Mouse (Mus musculus): Measurements from ENCODE around the gene Kctd6. TPM values are rescaled to one million over a fixed set of nuclear protein-coding genes. Genes with fewer than 3 reads are reported as not detected.

The Kctd6 gene
- total RNA-seq, 4 experiments from 2014 or later: 15.1 to 22.2 (median 18.1) TPM

DNA sequence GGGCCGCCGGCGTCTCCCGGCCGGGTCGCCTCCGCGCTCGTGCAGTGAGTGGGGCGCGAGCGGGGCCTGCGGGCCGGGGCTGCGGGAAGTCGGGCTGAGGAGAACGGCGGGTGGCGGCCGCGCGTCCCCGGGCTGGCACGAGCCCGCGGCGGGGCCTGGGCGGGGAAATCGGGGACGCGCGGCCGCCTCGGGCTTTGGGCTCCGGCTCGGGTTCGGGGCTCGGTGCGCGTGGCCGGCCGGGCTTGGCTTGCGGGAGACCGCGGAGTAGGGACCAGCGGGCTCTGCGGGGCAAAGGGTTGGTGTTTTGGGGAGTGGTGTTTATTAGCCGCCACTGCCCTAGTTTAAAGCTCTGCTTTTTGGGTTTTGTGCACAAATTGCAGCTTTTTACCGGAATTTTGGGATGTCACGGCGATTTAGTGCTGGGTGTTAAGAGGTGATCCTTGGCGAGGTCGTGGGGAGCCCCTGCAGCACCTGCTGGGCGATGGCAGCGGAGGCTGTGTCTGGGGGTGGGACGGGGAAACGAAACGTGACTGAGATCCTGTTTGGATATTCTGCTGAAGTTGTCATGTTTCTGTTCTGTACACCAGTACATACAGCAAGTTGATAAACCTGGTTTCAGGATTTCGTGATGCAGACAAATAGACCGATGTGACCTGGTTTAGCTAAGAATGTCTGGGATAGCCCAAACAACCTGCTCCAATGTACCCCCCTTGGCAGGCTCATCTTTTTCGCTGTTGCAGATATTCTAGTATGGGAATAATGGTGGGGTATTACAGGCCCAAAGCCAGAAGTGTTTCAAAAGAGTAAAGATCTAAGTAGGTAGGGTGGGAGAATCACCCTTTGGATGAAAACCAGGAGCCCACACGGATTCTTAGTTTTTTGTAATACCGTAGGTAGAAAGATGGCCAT is 613 bp downstream of the Kctd6 start:
- peak; percentile 55 for DNase-seq

DNA sequence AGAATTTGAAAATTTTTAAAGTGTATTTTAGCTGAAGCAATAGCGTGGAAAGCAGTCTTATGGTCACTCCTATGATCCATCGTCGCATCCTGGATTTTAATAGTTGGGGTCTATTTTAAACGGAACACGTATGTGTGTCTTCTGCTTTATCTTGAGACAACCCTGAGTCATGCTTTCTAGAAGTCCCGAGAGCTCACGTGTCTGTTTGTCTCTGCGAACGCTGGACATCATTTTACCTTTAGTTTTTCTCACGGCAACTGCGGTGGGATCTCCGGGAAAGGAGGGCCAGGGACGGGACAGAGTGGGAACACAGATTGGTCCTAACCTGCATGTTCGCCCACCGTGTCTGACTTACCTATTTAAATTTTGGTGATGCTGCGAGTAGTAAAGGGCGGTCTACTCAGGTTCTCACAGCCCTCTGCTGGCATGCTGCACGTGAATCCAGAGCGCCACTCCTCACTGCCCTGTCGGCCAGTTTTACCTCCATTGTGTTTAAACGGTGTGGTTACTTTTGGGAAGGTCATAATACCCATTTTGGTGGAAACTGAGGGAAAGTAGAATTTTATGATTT is 1.4 kb downstream of the Kctd6 start:
- DNase-seq: no peak

DNA sequence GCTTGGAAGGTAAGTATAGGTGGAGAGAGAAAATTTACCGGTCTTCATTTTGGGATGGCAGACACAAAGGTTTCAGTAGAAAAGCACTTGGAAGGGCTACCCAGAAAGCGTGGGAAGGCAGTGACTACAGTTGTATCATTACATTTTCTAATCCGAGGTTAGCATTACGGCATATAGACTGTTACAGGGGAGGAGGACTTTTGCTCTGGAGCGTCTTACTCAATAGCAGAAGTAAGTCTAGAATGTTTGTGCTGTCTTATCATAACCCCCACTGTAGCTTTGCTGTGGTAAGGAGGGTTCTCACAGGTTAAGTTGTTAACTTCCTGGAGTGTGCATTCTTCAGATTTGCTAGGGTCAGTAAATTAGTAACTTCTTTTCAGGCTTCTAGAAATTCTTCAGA is 2.2 kb downstream of the Kctd6 start:
- no peak for DNase-seq

DNA sequence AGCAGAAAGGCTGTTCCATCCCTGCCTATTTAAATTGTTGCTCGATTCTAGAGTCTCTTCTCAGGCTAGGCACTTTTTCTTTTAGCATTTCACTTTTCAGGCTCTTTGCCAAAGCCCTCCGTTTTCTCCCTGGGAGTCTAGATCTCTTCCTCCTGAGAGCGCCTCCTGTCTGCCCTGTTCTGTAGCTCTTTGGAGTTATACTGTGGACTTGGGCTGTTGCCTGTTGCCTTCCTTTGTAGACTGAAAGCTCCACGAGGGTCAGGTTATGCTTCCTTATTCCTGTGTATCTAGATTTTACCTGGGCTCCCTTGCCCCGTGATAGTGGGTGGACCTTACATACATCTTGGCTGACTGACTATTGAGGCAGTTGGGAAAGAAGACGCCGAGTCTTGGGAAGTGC is 4.3 kb downstream of the Kctd6 start:
- DNase-seq: no peak

- no peak for DNase-seq
These were observed 4.9 kb downstream of the Kctd6 start for GRCm38 (mm10) chr14:8218730-8219380.

GRCm38 (mm10) chr14:8219876-8220275 is 5.9 kb downstream of the Kctd6 start:
- DNase-seq: no peak

DNA sequence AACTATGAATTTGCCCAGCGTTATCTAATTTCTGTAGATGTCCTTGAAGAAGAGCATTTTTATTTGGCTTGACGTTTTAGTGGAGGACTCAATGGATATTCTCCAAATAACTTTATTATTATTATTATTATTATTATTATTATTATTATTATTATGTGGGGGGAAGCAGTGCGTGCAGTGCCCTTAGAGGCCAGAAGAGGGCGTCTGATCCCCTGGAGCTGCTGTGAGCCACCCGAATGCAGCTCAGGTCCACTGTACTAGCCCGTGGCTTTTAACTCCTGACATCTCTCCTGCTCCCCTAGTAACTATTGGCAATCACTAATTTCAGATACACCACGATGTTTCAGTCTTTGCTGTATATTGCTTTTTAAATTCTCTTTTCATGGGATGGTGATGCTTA is 6.4 kb downstream of the Kctd6 start:
- no peak for DNase-seq

DNA sequence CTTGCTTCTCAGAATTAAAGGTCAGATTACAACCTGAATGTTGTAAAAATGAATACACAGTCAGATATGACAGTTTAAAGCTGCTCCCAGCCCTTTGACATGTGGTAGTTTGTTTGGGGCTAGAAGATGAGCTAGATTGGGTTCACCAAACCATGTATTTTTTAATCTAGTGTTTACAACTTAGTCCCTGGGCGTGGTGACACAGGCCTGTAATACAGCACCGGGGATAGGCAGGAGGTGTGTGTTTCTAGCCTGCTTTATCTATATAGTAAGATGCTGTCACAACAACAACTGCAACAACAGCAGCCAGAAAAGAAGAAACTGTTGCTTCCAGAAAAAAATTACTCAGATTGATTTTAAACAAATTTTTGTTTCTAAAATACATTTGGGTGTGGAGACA is 7.0 kb downstream of the Kctd6 start:
- no peak for DNase-seq

DNA sequence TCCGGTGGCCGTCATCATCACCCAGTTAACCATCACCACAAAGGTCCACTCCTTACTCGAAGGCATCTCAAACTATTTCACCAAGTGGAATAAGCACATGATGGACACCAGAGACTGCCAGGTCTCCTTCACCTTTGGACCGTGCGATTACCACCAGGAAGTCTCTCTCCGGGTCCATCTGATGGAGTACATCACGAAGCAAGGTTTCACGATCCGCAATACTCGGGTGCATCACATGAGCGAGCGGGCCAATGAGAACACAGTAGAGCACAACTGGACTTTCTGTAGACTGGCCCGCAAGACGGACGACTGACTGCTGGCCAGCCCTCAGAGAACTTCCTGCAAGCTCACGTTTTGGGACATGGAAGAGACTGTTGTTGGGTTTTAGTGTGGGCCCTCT is 8.6 kb downstream of the Kctd6 start:
- no peak for DNase-seq

DNA sequence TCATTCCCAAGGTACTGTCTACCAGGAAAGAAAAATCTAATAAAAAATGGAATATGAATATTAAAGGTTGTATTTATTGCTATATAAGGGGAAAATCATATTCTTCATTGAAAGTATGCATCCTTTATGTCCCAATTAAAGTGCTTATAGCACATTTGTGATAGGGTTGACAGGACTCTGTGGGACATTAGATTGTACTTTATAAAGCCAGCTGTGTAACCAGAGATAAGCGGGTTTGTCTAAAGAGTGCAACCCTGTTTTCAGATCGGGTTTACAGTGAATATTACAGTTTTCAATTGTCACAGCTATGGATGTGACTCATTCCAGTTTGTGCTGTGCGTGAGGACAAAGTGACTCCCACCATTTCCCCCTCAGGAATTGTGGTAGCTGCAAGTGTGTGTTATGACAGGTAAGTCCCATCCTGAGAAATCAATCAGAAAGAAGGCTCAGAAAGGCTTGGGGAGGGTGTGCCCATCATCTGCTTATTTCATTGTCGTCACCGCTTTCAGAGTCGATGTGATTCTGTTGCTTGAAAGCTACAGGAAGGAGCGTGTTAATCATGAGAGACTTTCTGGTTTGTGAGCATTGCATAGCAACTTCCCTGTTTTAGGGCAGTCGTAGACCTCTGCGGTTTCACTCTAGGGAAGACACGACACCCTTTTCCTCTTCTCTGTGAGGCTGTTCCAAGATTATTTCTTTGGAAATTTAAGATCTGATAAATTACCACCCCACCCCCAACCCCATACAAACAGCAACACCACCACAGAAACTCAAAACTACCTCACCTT is 9.8 kb downstream of the Kctd6 start:
- DNase-seq: no peak

DNA sequence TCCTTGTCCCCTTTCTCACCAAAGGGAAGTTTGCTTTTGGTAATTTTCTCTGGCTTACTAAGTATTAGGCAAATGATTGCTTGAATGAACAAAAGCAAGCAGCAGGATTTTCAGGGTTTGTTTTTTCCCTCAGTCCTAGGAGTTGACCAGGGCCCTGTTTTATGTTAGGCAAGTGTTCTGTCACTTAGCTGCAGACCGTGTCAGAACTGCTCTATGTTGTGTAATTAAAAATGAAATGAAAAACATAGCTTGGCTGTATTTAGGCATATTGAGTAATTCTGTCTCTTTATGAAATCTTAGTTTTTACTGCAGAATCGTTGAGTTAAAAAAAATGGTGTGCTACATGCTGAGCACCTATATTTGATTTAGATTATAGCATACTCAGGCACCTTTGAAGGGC is 10.9 kb downstream of the Kctd6 start:
- DNase-seq: no peak

DNA sequence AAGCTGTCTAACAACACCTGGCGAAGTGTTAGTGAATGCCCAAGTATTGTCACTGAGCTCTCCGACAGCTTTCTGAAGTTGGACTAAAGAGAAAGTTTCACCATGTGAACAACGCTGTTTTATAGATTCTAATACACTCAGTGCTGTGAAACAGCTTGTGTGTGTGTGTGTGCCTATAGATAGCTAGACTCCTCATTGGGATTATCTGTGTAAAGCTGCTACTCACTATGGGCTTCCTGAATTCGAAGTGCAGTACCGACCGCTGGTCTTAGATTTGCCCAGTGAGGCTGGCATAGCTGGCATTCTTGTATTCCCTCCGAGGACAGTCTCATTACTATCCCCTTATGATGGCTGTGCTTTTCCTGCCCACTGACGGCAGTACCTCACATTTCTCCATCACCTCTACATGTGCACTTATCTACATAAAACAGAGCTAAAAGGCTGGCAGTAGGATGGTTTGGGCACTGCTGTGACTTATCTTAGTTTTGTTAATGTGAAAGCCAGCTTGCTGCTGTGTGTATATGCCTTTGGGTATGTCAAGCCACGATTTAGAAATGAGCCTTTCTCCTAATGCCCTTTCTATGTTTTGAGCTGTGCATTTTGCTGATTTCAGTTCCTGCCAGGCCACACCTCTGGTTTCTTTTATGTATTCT is 15.6 kb downstream of the Kctd6 start:
- DNase-seq: no peak

- no peak for DNase-seq
These were observed 18.4 kb downstream of the Kctd6 start for GRCm38 (mm10) chr14:8232155-8232910.

DNA sequence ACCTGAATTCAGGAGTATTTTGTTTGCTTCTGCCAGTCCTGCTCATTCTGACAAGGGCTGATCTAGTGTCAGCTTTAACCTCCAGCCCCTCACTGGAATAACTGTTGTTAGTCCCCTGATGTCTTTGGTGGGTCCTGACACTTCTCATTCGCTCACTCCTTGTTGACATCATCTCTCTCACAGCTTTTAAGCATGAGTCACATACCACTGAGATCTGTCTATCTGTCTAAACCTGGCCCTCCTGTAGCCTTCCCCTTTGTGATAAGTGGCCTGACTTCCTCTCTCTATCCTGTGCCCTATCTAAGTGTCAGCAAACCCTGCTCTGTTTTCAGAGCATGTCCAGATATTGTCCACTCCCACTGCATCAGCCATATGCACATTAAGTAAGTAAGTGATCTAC is 19.3 kb downstream of the Kctd6 start:
- no peak for DNase-seq

GRCm38 (mm10) chr14:8241816-8242215 is 27.9 kb downstream of the Kctd6 start:
- no peak for DNase-seq

DNA sequence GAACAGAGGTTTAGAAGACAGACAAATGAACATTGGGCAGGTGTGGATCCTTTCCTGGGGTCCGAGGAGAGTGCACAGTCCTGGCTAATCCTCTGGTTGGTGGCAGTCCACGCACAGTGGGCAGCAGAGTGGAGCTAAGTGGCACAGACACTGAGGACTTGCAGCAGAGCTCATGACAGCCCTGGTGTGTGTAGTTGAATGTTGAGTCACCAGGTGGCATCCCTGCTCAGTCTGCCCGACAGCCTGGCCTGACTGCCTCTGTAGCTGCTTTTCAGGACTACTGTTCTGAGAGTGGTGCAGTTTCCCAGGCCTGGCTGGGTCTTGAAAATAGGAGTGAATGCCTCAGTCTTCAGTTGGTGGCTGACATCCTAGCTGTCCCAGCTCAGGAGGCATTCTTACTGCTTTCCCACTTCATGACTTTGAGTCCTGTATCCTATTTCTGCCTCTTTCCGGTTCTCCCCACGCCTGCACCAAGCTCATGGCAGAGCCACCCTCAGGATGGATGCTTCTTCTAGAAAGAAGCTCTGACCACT is 28.5 kb downstream of the Kctd6 start:
- no peak for DNase-seq

DNA sequence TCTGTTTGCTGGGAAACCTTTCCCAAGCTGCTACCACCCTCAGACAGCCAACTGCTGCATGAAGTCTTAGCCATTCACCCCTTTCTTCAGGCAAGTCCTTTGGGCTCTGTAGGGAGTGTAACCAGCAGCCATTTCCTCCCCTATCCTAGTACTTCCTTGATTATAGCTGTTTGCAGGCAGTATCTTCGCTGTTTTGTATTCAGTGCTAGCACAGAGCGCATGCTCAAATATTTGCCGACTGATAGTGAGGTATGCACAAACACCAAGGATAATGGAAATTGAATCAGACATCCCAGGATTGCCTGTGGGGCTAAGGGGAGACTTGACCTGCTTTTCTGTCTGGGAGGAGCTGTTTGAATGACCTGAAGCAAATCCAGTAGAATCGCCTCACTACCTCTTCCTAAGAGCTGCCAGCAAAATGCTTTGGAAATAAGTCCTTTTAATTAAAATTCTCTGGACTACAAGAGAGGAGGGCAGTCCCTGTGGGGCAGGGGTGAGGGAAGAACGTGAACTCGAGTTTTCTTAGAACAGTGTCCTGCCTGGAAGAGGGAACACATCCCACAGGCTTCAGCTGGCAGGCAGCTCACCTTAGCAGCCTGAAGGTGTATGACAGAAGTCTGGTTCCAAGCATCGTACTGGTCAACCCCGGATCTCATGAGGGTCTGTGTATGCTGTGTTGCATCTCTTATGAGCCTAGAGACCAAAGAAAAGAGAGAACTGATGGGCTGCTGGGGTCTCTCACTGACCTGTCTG is 29.4 kb downstream of the Kctd6 start:
- no peak for DNase-seq

- DNase-seq: no peak
These were observed 30.3 kb downstream of the Kctd6 start for GRCm38 (mm10) chr14:8244211-8244611.

DNA sequence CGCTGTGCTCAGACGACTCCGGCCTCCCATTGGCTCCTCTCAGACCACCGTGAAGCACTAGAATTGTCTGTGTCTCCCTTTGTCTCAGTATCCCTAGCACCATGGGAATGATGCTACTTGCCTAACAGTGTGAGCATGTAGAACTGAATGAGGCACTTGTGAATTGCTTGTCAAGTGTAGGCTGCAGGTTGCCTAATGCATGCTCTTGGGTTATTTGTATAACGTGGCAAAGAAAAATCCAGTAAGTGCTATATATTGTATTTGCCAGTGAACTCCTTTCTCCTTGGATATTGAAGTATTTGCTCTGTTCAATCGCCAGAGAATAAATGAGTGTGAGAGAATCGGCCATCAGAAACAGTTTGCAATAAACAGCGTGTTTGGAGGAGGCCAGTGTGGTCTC is 32.9 kb downstream of the Kctd6 start:
- no peak for DNase-seq

GRCm38 (mm10) chr14:8249206-8249605 is 35.3 kb downstream of the Kctd6 start:
- no peak for DNase-seq

Measured in adrenal gland, adult 8-10 months (tissue).